Mouse (Mus musculus) ES-E14 (cell line): ENCODE measurements around the gene Klrb1c. TPM values are rescaled to one million over a fixed set of nuclear protein-coding genes. Genes with fewer than 3 reads are reported as not detected.

Experiments
- DNase-seq: peaks from one replicate; pipeline ENCODE4 v3.0.0-alpha.2; 2013; ENCODE audit warnings: low read depth, low spot score
- H3K27ac ChIP-seq: 2 replicates; pipeline ENCODE4 v1.5.1; 2012; ENCODE audit warnings: low read depth, mild to moderate bottlenecking, low read length, moderate library complexity, mixed read lengths; ENCODE audit not compliant: poor library complexity, insufficient read depth, severe bottlenecking
- H3K36me3 ChIP-seq: 2 replicates; pipeline ENCODE4 v1.6.1; 2012; ENCODE audit warnings: mild to moderate bottlenecking, low read length, moderate library complexity, mixed read lengths; ENCODE audit not compliant: control insufficient read depth, poor library complexity, insufficient read depth, severe bottlenecking
- H3K4me1 ChIP-seq, 2 experiments: fragments of 150-350 bp in 1 of 2; sonication (generic) in 1 of 2; 2 replicates each; pipeline ENCODE4 v1.6.1; 2012; ENCODE audit warnings: low read length in 2 of 2, mild to moderate bottlenecking in 1 of 2, mixed read lengths in 1 of 2; ENCODE audit not compliant: control insufficient read depth in 2 of 2, insufficient read depth in 2 of 2, poor library complexity in 1 of 2
- H3K4me3 ChIP-seq, 2 experiments: fragments of 150-350 bp in 1 of 2; sonication (generic) in 1 of 2; 2 replicates each; pipeline ENCODE4 v1.5.1; 2012; ENCODE audit warnings: low read length in 2 of 2, low read depth in 1 of 2, mild to moderate bottlenecking in 1 of 2, mixed read lengths in 1 of 2; ENCODE audit not compliant: insufficient read depth in 1 of 2, poor library complexity in 1 of 2, severe bottlenecking in 1 of 2
- H3K9ac ChIP-seq: 2 replicates; pipeline ENCODE4 v1.6.1; 2012; ENCODE audit warnings: low read depth, mild to moderate bottlenecking, low read length, mixed read lengths; ENCODE audit not compliant: poor library complexity, insufficient read depth, severe bottlenecking
- H3K9me3 ChIP-seq: fragments of 150-350 bp; sonication (generic); 2 replicates; pipeline ENCODE4 v1.6.1; 2012; ENCODE audit warnings: low read depth, mild to moderate bottlenecking, low read length; ENCODE audit not compliant: control insufficient read depth, insufficient read depth
- CHD2 ChIP-seq: IDR thresholded peaks from 2 replicates; pipeline ENCODE4 v1.6.1; 2014; ENCODE audit warnings: mild to moderate bottlenecking, low read depth, low read length, inconsistent platforms
- HCFC1 ChIP-seq: IDR thresholded peaks from 2 replicates; pipeline ENCODE4 v1.6.1; 2012; ENCODE audit warnings: low read length, inconsistent platforms, borderline replicate concordance; ENCODE audit not compliant: insufficient read depth
- MAFK ChIP-seq: IDR thresholded peaks from 2 replicates; pipeline ENCODE4 v1.6.1; 2014; ENCODE audit warnings: mild to moderate bottlenecking, low read depth, low read length, inconsistent platforms; ENCODE audit not compliant: insufficient read depth
- ZC3H11A ChIP-seq: IDR thresholded peaks from 2 replicates; pipeline ENCODE4 v1.6.1; 2012; ENCODE audit warnings: low read depth, mild to moderate bottlenecking, inconsistent platforms, low read length, borderline replicate concordance
- ZNF384 ChIP-seq: IDR thresholded peaks from 2 replicates; pipeline ENCODE4 v1.6.1; 2012; ENCODE audit warnings: low read depth, low read length, inconsistent platforms
- in situ Hi-C, 2 experiments: fragments of 600-800 bp; cut with MboI; formaldehyde crosslinking; loops; one replicate each; pipeline ENCODE4 v1.15.1; 2025; ENCODE audit warnings: low sequenced_read_pairs in 2 of 2, inconsistent platforms in 1 of 2; ENCODE audit not compliant: unreplicated experiment in 2 of 2
- total RNA-seq: library from RNA; depleted of rRNA; stranded (reverse); fragments of 300-350 nt; gene quantifications from 2 replicates; pipeline ENCODE4 v1.2.3, GENCODE M21; 2012; rRNA removed

Gene Klrb1c
- total RNA-seq = 0.13 TPM in 1 of 2 replicates, not detected in the other

GRCm38 (mm10) chr6:128789115-128789514 lies at the start of gene Klrb1c:
Klrb1c (minus strand) TSS chr6:128789215.
- in situ Hi-C loops = loop anchor here in 1 of 2 experiments (5.0 kb wide), 1 partner anchor 167 kb away; the partner anchor contains the start of gene Klrb1a
- no peak for DNase-seq
- no peak for TF ChIP-seq MAFK
- no peak for TF ChIP-seq ZNF384
- Histone ChIP-seq H3K4me3 (no peak within 1 kb of the TSS), H3K9me3 (no peaks in the 10 kb centered on the region), H3K27ac (no peak within 1 kb of the TSS), H3K9ac (no peak within 1 kb of the TSS), H3K36me3 (no peaks in the 10 kb centered on the region), H3K4me1 (no peaks in the 10 kb centered on the region)

- H3K27ac ChIP-seq = no peak overlapping the region
- 0 out of 2 replicates have a peak overlapping the region, but pooled peaks have one; percentile 43 for H3K9ac ChIP-seq
- peaks cover 0 to 3% of the 10 kb centered on the region in 2 experiments; a peak in 1 of 4 replicates for H3K4me1 ChIP-seq
- H3K36me3 ChIP-seq = no peaks in the 10 kb centered on the region
- DNase-seq = peak; percentile 28
- no peak for TF ChIP-seq ZC3H11A
- TF ChIP-seq MAFK = no peak
- H3K4me3 ChIP-seq = peak overlapping the region; percentile 66 to 85
- H3K9me3 ChIP-seq = no peaks in the 10 kb centered on the region
- in situ Hi-C loops = loop anchor here in 1 of 2 experiments (5.0 kb wide), 1 partner anchor 35 kb away; no protein-coding TSS in a partner anchor
Measured at GRCm38 (mm10) chr6:128837454-128838341, 48.7 kb upstream of the Klrb1c start.

- Histone ChIP-seq H3K4me3 (no peak overlapping the region), H3K27ac (no peak overlapping the region), H3K36me3 (no peaks in the 10 kb centered on the region), H3K9me3 (no peaks in the 10 kb centered on the region), H3K4me1 (peaks cover 0 to 3% of the 10 kb centered on the region in 2 experiments; a peak in 1 of 4 replicates), H3K9ac (no peak overlapping the region)
- in situ Hi-C loops = loop anchor here in 1 of 2 experiments (5.0 kb wide), 1 partner anchor 35 kb away; no protein-coding TSS in a partner anchor
- no peak for DNase-seq
- TF ChIP-seq ZC3H11A (no peak), ZNF384 (no peak), CHD2 (no peak), HCFC1 (no peak), MAFK (no peak)
Measured at GRCm38 (mm10) chr6:128836955-128837334, 47.9 kb upstream of the Klrb1c start.

- Histone ChIP-seq H3K9ac (no peak overlapping the region), H3K4me1 (peaks cover 0 to 3% of the 10 kb centered on the region in 2 experiments; a peak in 1 of 4 replicates), H3K27ac (no peak overlapping the region), H3K9me3 (no peaks in the 10 kb centered on the region), H3K4me3 (no peak overlapping the region), H3K36me3 (no peaks in the 10 kb centered on the region)
- DNase-seq = no peak
- TF ChIP-seq ZNF384 (no peak), CHD2 (no peak), ZC3H11A (no peak), HCFC1 (no peak), MAFK (no peak)
- in situ Hi-C loops = loop anchor here in 1 of 2 experiments (5.0 kb wide), 1 partner anchor 34 kb away; no protein-coding TSS in a partner anchor
Measured at GRCm38 (mm10) chr6:128836191-128836954, 47.4 kb upstream of the Klrb1c start.
